Mouse (Mus musculus): ENCODE results near the gene Pafah1b2. TPM values are rescaled to one million over a fixed set of nuclear protein-coding genes. Genes with fewer than 3 reads are reported as not detected.

The Pafah1b2 gene
- polyA plus RNA-seq, 1 experiment from 2014 or later, result 156 TPM

GRCm38 (mm10) chr9:45936883-45937282 is 75.6 kb downstream of the Pafah1b2 start:
- 20% methylated on average over 3 of the region's 3 CpGs for WGBS
- H3K4me2 ChIP-seq (ENCODE audit: low read length), result no peak overlapping the region
- no peak overlapping the region for H3K4me3 ChIP-seq (ENCODE audit: low read depth, low read length)
- H3K27ac ChIP-seq (ENCODE audit: low read depth), result peak overlapping the region; percentile 86
- no peaks in the 10 kb centered on the region for H3K27me3 ChIP-seq (replicated peaks; ENCODE audit: control insufficient read depth, insufficient read depth, low read length)
- DNase-seq (ENCODE audit: low spot score) (peak; percentile 80), ATAC-seq (replicated peaks; ENCODE audit: low FRiP score, low TSS enrichment, low read depth) (peak; percentile 63)
- peaks cover 25% of the 10 kb centered on the region for H3K4me1 ChIP-seq (replicated peaks; ENCODE audit: control insufficient read depth, insufficient read depth, low read length)
- H3K36me3 ChIP-seq (ENCODE audit: control insufficient read depth, insufficient read depth, low read length), result peaks cover 19% of the 10 kb centered on the region
- peak overlapping the region; percentile 8; the same call in 1 of the 2 replicates for H3K9ac ChIP-seq (ENCODE audit: low read length)
- no peaks in the 10 kb centered on the region for H3K9me3 ChIP-seq (ENCODE audit: control insufficient read depth, low read length)

GRCm38 (mm10) chr9:45935628-45936210 is 76.8 kb downstream of the Pafah1b2 start, which contains the start of gene Tagln:
Tagln (minus strand) TSS chr9:45936058.
- ATAC-seq (replicated peaks; ENCODE audit: low FRiP score, low TSS enrichment, low read depth), result peak; percentile 68
- no peaks in the 10 kb centered on the region for H3K27me3 ChIP-seq (replicated peaks; ENCODE audit: control insufficient read depth, insufficient read depth, low read length)
- WGBS, result 9% methylated on average over 21 of the region's 21 CpGs
- H3K4me3 ChIP-seq (ENCODE audit: low read depth, low read length), result peak within 1 kb of the TSS; percentile 33
- peak within 1 kb of the TSS; percentile 44 for H3K4me2 ChIP-seq (ENCODE audit: low read length)
- H3K36me3 ChIP-seq (ENCODE audit: control insufficient read depth, insufficient read depth, low read length), result peaks cover 22% of the 10 kb centered on the region
- H3K27ac ChIP-seq (ENCODE audit: low read depth), result peak within 1 kb of the TSS; percentile 86
- H3K4me1 ChIP-seq (replicated peaks; ENCODE audit: control insufficient read depth, insufficient read depth, low read length), result peaks cover 25% of the 10 kb centered on the region
- H3K9me3 ChIP-seq (ENCODE audit: control insufficient read depth, low read length), result no peaks in the 10 kb centered on the region
- DNase-seq (ENCODE audit: low spot score), result peak; percentile 65
- H3K9ac ChIP-seq (ENCODE audit: low read length), result peak within 1 kb of the TSS; percentile 61

- Histone ChIP-seq H3K27me3 (replicated peaks; ENCODE audit: control insufficient read depth, insufficient read depth, low read length) (no peaks in the 10 kb centered on the region), H3K4me3 (ENCODE audit: low read depth, low read length) (peak overlapping the region; percentile 33; the same call in 1 of the 2 replicates), H3K9ac (ENCODE audit: low read length) (no peak overlapping the region; the same call in 1 of the 2 replicates), H3K36me3 (ENCODE audit: control insufficient read depth, insufficient read depth, low read length) (peaks cover 38% of the 10 kb centered on the region), H3K27ac (ENCODE audit: low read depth) (peak overlapping the region; percentile 3; the same call in 1 of the 2 replicates), H3K9me3 (ENCODE audit: control insufficient read depth, low read length) (no peaks in the 10 kb centered on the region), H3K4me1 (replicated peaks; ENCODE audit: control insufficient read depth, insufficient read depth, low read length) (peaks cover 25% of the 10 kb centered on the region), H3K4me2 (ENCODE audit: low read length) (peak overlapping the region; percentile 44)
- DNase-seq (ENCODE audit: low spot score), result no peak
- no peak for ATAC-seq (replicated peaks; ENCODE audit: low FRiP score, low TSS enrichment, low read depth)
- 62% methylated on average over 11 of the region's 11 CpGs for WGBS
Observed at GRCm38 (mm10) chr9:45932571-45933415, 79.7 kb downstream of the Pafah1b2 start.

- WGBS, result 57% methylated on average over 1 of the region's 1 CpGs
- Histone ChIP-seq H3K27me3 (replicated peaks; ENCODE audit: control insufficient read depth, insufficient read depth, low read length) (no peaks in the 10 kb centered on the region), H3K4me2 (ENCODE audit: low read length) (0 out of 2 replicates have a peak overlapping the region, but pooled peaks have one; percentile 44), H3K4me3 (ENCODE audit: low read depth, low read length) (no peak overlapping the region), H3K9ac (ENCODE audit: low read length) (no peak overlapping the region), H3K4me1 (replicated peaks; ENCODE audit: control insufficient read depth, insufficient read depth, low read length) (peaks cover 25% of the 10 kb centered on the region), H3K9me3 (ENCODE audit: control insufficient read depth, low read length) (no peaks in the 10 kb centered on the region), H3K36me3 (ENCODE audit: control insufficient read depth, insufficient read depth, low read length) (peaks cover 47% of the 10 kb centered on the region), H3K27ac (ENCODE audit: low read depth) (peak overlapping the region; percentile 3; the same call in 1 of the 2 replicates)
- ATAC-seq (replicated peaks; ENCODE audit: low FRiP score, low TSS enrichment, low read depth), result no peak
- no peak for DNase-seq (ENCODE audit: low spot score)
Observed at GRCm38 (mm10) chr9:45931958-45932357, 80.5 kb downstream of the Pafah1b2 start.

- DNase-seq (ENCODE audit: low spot score) (no peak), ATAC-seq (replicated peaks; ENCODE audit: low FRiP score, low TSS enrichment, low read depth) (no peak)
- Histone ChIP-seq H3K4me3 (ENCODE audit: low read depth, low read length) (no peak overlapping the region), H3K27ac (ENCODE audit: low read depth) (no peak overlapping the region), H3K27me3 (replicated peaks; ENCODE audit: control insufficient read depth, insufficient read depth, low read length) (no peaks in the 10 kb centered on the region), H3K4me2 (ENCODE audit: low read length) (no peak overlapping the region), H3K9ac (ENCODE audit: low read length) (no peak overlapping the region), H3K9me3 (ENCODE audit: control insufficient read depth, low read length) (no peaks in the 10 kb centered on the region), H3K4me1 (replicated peaks; ENCODE audit: control insufficient read depth, insufficient read depth, low read length) (peaks cover 10% of the 10 kb centered on the region), H3K36me3 (ENCODE audit: control insufficient read depth, insufficient read depth, low read length) (peaks cover 65% of the 10 kb centered on the region)
- WGBS, result 85% methylated on average over 5 of the region's 5 CpGs
Observed at GRCm38 (mm10) chr9:45929285-45929684, 83.2 kb downstream of the Pafah1b2 start.

GRCm38 (mm10) chr9:45919895-45920294 is 92.6 kb downstream of the Pafah1b2 start:
- WGBS, result 33% methylated on average over 1 of the region's 1 CpGs
- Histone ChIP-seq H3K36me3 (ENCODE audit: control insufficient read depth, insufficient read depth, low read length) (peaks cover 71% of the 10 kb centered on the region), H3K4me1 (replicated peaks; ENCODE audit: control insufficient read depth, insufficient read depth, low read length) (no peaks in the 10 kb centered on the region), H3K9me3 (ENCODE audit: control insufficient read depth, low read length) (no peaks in the 10 kb centered on the region), H3K4me3 (ENCODE audit: low read depth, low read length) (no peak overlapping the region), H3K27ac (ENCODE audit: low read depth) (peak overlapping the region; percentile 78), H3K4me2 (ENCODE audit: low read length) (no peak overlapping the region), H3K27me3 (replicated peaks; ENCODE audit: control insufficient read depth, insufficient read depth, low read length) (no peaks in the 10 kb centered on the region), H3K9ac (ENCODE audit: low read length) (no peak overlapping the region)
- ATAC-seq (replicated peaks; ENCODE audit: low FRiP score, low TSS enrichment, low read depth) (peak; percentile 60; the same call in 1 of the 2 replicates), DNase-seq (ENCODE audit: low spot score) (no peak)

- H3K4me1 ChIP-seq (replicated peaks; ENCODE audit: control insufficient read depth, insufficient read depth, low read length), result no peaks in the 10 kb centered on the region
- DNase-seq (ENCODE audit: low spot score) (no peak), ATAC-seq (replicated peaks; ENCODE audit: low FRiP score, low TSS enrichment, low read depth) (no peak)
- H3K9me3 ChIP-seq (ENCODE audit: control insufficient read depth, low read length), result no peaks in the 10 kb centered on the region
- no peaks in the 10 kb centered on the region for H3K27me3 ChIP-seq (replicated peaks; ENCODE audit: control insufficient read depth, insufficient read depth, low read length)
- no peak overlapping the region for H3K9ac ChIP-seq (ENCODE audit: low read length)
- 84% methylated on average over 5 of the region's 5 CpGs for WGBS
- H3K27ac ChIP-seq (ENCODE audit: low read depth), result peak overlapping the region; percentile 18; the same call in 1 of the 2 replicates
- H3K4me3 ChIP-seq (ENCODE audit: low read depth, low read length), result no peak overlapping the region
- H3K4me2 ChIP-seq (ENCODE audit: low read length), result no peak overlapping the region
- peaks cover 82% of the 10 kb centered on the region for H3K36me3 ChIP-seq (ENCODE audit: control insufficient read depth, insufficient read depth, low read length)
Observed at GRCm38 (mm10) chr9:45917041-45917934, 95.2 kb downstream of the Pafah1b2 start.

- peaks cover 85% of the 10 kb centered on the region for H3K36me3 ChIP-seq (ENCODE audit: control insufficient read depth, insufficient read depth, low read length)
- H3K4me2 ChIP-seq (ENCODE audit: low read length), result no peak overlapping the region
- no peaks in the 10 kb centered on the region for H3K9me3 ChIP-seq (ENCODE audit: control insufficient read depth, low read length)
- no peak for DNase-seq (ENCODE audit: low spot score)
- ATAC-seq (replicated peaks; ENCODE audit: low FRiP score, low TSS enrichment, low read depth), result no peak
- no peaks in the 10 kb centered on the region for H3K27me3 ChIP-seq (replicated peaks; ENCODE audit: control insufficient read depth, insufficient read depth, low read length)
- H3K27ac ChIP-seq (ENCODE audit: low read depth), result no peak overlapping the region
- no peaks in the 10 kb centered on the region for H3K4me1 ChIP-seq (replicated peaks; ENCODE audit: control insufficient read depth, insufficient read depth, low read length)
- 87% methylated on average over 2 of the region's 2 CpGs for WGBS
- no peak overlapping the region for H3K4me3 ChIP-seq (ENCODE audit: low read depth, low read length)
- H3K9ac ChIP-seq (ENCODE audit: low read length), result no peak overlapping the region
Observed at GRCm38 (mm10) chr9:45915659-45916058, 96.8 kb downstream of the Pafah1b2 start.

Measured in intestine, embryonic 14.5 days (tissue).